Mouse (Mus musculus) heart, adult 2 months (tissue): ENCODE measurements around the gene Olfr1312.
"Not testable (repeated sequence)": the region's sequence is repeated elsewhere in the genome, so short reads cannot be mapped to it uniquely, and the experiment has no call there.

Source experiments
- CTCF ChIP-seq: fragments of 200-600 bp; IDR thresholded peaks from 2 replicates; pipeline ENCODE4 v1.8.1; 2022; ENCODE audit warnings: antibody characterized with exemption, mild to moderate bottlenecking, moderate library complexity
- EP300 ChIP-seq: fragments of 200-500 bp; IDR thresholded peaks from 2 replicates; pipeline ENCODE4 v1.6.1; 2011; ENCODE audit warnings: low read depth, low read length, control low read depth; ENCODE audit not compliant: insufficient read depth

- not testable (repeated sequence) for TF ChIP-seq EP300, CTCF
Observed at GRCm38 (mm10) chr2:112026971-112027370, 23.1 kb downstream of the Olfr1312 start.
